Mouse (Mus musculus): ENCODE results near the gene Gm10718.
"Not testable (repeated sequence)": the region's sequence is repeated elsewhere in the genome, so short reads cannot be mapped to it uniquely, and the experiment has no call there.

Gm10718 gene

GRCm38 (mm10) chr9:3023312-3023984, at the start of gene Gm10718:
Gene Gm10718, plus strand, starts transcription at chr9:3023547.
- peak; percentile 15 to 57 for DNase-seq (ENCODE audit: low spot score in 2 of 2)

DNA sequence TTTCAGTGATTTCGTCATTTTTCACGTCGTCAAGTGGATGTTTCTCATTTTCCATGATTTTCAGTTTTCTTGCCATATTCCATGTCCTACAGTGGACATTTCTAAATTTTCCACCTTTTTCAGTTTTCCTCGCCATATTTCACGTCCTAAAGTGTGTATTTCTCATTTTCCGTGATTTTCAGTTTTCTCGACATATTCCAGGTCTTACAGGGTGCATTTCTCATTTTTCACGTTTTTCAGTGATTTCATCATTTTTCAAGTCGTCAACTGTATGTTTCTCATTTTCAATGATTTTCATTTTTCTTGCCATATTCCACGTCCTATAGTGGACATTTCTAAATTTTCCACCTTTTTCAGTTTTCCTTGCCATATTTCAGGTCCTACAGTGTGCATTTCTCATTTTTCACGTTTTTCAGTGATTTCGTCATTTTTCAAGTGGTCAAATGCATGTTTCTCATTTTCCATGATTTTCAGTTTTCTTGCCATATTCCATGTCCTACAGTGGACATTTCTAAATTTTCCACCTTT, 22.8 kb upstream of the Gm10718 start, which contains the start of gene Gm10722:
Gene Gm10722 (plus strand): TSS at position 478 of the 528 bp plus-strand sequence.
- DNase-seq (ENCODE audit: low spot score in 2 of 2), result peak; percentile 9 to 18

DNA sequence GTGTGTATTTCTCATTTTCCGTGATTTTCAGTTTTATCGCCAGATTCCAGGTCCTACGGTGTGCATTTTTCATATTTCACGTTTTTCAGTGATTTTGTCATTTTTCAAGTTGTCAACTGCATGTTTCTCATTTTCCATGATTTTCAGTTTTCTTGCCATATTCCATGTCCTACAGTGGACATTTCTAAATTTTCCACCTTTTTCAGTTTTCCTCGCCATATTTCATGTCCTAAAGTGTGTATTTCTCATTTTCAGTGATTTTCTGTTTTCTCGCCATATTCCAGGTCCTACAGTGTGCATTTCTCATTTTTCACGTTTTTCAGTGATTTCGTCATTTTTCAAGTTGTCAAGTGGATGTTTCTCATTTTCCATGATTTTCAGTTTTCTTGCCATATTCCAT, 22.3 kb upstream of the Gm10718 start:
- DNase-seq (ENCODE audit: low spot score in 2 of 2), result peak in 1 of 2 experiments; percentile 12

DNA sequence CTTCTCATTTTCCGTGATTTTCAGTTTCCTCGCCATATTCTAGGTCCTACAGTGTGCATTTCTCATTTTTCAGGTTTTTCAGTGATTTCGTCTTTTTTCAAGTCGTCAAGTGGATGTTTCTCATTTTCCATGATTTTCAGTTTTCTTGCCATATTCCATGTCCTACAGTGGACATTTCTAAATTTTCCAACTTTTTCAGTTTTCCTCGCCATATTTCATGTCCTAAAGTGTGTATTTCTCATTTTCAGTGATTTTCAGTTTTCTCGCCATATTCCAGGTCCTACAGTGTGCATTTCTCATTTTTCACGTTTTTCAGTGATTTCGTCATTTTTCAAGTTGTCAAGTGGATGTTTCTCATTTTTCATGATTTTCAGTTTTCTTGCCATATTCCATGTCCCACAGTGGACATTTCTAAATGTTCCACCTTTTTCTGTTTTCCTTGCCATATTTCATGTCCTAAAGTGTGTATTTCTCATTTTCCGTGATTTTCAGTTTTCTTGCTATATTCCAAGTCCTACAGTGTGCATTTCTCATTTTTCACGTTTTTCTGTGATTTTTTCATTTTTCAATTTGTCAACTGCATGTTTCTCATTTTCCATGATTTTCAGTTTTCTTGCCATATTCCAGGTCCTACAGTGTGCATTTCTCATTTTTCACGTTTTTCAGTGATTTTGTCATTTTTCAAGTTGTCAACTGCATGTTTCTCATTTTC, 21.2 kb upstream of the Gm10718 start:
- peak; percentile 87 to 99 for DNase-seq (ENCODE audit: low spot score in 2 of 2)

- DNase-seq (ENCODE audit: low spot score in 2 of 2), result not testable (repeated sequence)
Measured at GRCm38 (mm10) chr9:3002794-3003396, 20.5 kb upstream of the Gm10718 start, which contains the start of gene Gm11168. Gene Gm11168, plus strand, starts transcription at chr9:3003346.

DNA sequence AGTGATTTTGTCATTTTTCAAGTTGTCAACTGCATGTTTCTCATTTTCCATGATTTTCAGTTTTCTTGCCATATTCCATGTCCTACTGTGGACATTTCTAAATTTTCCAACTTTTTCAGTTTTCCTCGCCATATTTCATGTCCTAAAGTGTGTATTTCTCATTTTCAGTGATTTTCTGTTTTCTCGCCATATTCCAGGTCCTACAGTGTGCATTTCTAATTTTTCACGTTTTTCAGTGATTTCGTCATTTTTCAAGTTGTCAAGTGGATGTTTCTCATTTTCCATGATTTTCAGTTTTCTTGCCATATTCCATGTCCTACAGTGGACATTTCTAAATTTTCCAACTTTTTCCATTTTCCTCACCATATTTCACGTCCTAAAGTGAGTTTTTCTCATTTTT, 17.2 kb upstream of the Gm10718 start:
- not testable (repeated sequence) for DNase-seq (ENCODE audit: low spot score in 2 of 2)

- peak; percentile 98 to 99 for DNase-seq (ENCODE audit: low spot score in 2 of 2)
Measured at GRCm38 (mm10) chr9:3006636-3007035, 16.7 kb upstream of the Gm10718 start.

DNA sequence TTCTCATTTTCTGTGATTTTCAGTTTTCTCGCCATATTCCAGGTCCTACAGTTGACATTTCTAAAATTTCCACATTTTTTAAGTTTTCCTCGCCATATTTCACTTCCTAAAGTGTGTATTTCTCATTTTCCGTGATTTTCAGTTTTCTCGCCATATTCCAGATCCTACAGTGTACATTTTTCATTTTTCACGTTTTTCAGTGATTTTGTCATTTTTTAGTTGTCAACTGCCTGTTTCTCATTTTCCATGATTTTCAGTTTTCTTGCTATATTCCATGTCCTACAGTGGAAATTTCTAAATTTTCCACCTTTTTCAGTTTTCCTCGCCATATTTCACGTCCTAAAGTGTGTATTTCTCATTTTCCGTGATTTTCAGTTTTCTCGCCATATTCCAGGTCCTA, 16.1 kb upstream of the Gm10718 start:
- not testable (repeated sequence) for DNase-seq (ENCODE audit: low spot score in 2 of 2)

GRCm38 (mm10) chr9:3009331-3009730, 14.0 kb upstream of the Gm10718 start:
- DNase-seq (ENCODE audit: low spot score in 2 of 2), result not testable (repeated sequence)

DNA sequence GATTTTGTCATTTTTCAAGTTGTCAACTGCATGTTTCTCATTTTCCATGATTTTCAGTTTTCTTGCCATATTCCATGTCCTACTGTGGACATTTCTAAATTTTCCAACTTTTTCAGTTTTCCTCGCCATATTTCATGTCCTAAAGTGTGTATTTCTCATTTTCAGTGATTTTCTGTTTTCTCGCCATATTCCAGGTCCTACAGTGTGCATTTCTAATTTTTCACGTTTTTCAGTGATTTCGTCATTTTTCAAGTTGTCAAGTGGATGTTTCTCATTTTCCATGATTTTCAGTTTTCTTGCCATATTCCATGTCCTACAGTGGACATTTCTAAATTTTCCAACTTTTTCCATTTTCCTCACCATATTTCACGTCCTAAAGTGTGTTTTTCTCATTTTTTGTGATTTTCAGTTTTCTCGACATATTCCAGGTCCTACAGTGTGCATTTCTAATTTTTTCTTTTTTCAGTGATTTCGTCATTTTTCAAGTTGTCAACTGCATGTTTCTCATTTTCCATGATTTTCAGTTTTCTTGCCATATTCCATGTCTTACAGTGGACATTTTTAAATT, 11.2 kb upstream of the Gm10718 start:
- not testable (repeated sequence) for DNase-seq (ENCODE audit: low spot score in 2 of 2)

DNA sequence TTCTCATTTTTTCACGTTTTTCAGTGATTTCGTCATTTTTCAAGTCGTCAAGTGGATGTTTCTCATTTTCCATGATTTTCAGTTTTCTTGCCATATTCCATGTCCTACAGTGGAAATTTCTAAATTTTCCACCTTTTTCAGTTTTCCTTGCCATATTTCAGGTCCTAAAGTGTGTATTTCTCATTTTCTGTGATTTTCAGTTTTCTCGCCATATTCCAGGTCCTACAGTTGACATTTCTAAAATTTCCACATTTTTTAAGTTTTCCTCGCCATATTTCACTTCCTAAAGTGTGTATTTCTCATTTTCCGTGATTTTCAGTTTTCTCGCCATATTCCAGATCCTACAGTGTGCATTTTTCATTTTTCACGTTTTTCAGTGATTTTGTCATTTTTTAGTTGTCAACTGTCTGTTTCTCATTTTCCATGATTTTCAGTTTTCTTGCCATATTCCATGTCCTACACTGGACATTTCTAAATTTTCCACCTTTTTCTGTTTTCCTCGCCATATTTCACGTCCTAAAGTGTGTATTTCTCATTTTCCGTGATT, 10.5 kb upstream of the Gm10718 start, which contains the start of gene Gm10721:
Gene Gm10721 (plus strand): TSS at position 408 of the 547 bp plus-strand sequence.
- DNase-seq (ENCODE audit: low spot score in 2 of 2), result not testable (repeated sequence)

DNA sequence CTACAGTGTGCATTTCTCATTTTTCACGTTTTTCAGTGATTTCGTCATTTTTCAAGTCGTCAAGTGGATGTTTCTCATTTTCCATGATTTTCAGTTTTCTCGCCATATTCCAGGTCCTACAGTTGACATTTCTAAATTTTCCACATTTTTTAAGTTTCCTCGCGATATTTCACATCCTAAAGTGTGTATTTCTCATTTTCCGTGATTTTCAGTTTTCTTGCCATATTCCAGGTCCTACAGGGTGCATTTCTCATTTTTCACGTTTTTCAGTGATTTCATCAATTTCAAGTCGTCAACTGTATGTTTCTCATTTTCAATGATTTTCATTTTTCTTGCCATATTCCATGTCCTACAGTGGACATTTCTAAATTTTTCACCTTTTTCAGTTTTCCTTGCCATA, 8.0 kb upstream of the Gm10718 start, which contains the start of gene Gm10720:
Gene Gm10720 (plus strand): TSS at position 301 of the 400 bp plus-strand sequence.
- DNase-seq (ENCODE audit: low spot score in 2 of 2), result not testable (repeated sequence)

GRCm38 (mm10) chr9:3015896-3016295, 7.5 kb upstream of the Gm10718 start:
- not testable (repeated sequence) for DNase-seq (ENCODE audit: low spot score in 2 of 2)

- not testable (repeated sequence) for DNase-seq (ENCODE audit: low spot score in 2 of 2)
Measured at GRCm38 (mm10) chr9:3017108-3017507, 6.2 kb upstream of the Gm10718 start, which contains the start of gene Gm10719. Gene Gm10719, plus strand, starts transcription at chr9:3017408.

GRCm38 (mm10) chr9:3018944-3019343, 4.4 kb upstream of the Gm10718 start:
- DNase-seq (ENCODE audit: low spot score in 2 of 2), result peak in 1 of 2 experiments; percentile 5

DNA sequence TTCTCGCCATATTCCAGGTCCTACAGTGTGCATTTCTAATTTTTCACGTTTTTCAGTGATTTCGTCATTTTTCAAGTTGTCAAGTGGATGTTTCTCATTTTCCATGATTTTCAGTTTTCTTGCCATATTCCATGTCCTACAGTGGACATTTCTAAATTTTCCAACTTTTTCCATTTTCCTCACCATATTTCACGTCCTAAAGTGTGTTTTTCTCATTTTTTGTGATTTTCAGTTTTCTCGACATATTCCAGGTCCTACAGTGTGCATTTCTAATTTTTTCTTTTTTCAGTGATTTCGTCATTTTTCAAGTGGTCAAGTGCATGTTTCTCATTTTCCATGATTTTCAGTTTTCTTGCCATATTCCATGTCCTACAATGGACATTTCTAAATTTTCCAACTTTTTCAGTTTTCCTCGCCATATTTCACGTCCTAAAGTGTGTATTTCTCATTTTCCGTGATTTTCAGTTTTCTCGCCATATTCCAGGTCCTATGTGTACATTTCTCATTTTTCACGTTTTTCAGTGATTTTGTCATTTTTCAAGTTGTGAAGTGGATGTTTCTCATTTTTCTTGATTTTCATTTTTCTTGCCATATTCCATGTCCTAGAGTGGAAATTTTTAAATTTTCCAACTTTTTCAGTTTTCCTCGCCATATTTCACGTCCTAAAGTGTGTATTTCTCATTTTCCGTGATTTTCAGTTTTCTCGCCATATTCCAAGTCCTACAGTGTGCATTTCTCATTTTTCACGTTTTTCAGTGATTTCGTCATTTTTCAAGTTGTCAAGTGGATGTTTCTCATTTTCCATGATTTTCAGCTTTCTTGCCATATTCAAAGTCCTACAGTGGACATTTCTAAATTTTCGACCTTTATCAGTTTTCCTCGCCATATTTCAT, 3.3 kb upstream of the Gm10718 start:
- peak; percentile 3 to 36 for DNase-seq (ENCODE audit: low spot score in 2 of 2)

DNA sequence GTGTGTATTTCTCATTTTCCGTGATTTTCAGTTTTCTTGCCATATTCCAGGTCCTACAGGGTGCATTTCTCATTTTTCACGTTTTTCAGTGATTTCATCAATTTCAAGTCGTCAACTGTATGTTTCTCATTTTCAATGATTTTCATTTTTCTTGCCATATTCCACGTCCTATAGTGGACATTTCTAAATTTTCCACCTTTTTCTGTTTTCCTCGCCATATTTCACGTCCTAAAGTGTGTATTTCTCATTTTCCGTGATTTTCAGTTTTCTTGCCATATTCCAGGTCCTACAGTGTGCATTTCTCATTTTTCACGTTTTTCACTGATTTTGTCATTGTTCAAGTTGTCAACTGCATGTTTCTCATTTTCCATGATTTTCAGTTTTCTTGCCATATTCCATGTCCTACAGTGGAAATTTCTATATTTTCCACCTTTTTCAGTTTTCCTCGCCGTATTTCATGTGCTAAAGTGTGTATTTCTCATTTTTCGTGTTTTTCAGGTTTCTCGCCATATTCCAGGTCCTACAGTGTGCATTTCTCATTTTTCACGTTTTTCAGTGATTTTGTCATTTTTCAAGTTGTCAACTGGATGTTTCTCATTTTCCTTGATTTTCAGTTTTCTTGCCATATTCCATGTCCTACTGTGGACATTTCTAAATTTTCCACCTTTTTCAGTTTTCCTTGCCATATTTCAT, 885 bp upstream of the Gm10718 start:
- DNase-seq (ENCODE audit: low spot score in 2 of 2), result peak; percentile 48 to 60

DNA sequence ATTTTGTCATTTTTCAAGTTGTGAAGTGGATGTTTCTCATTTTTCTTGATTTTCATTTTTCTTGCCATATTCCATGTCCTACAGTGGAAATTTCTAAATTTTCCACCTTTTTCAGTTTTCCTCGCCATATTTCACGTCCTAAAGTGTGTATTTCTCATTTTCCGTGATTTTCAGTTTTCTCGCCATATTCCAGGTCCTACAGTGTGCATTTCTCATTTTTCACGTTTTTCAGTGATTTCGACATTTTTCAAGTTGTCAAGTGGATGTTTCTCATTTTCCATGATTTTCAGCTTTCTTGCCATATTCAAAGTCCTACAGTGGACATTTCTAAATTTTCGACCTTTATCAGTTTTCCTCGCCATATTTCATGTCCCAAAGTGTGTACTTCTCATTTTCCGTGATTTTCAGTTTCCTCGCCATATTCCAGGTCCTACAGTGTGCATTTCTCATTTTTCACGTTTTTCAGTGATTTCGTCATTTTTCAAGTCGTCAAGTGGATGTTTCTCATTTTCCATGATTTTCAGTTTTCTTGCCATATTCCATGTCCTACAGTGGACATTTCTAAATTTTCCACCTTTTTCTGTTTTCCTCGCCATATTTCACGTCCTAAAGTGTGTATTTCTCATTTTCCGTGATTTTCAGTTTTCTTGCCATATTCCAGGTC, 770 bp downstream of the Gm10718 start:
- peak; percentile 100 for DNase-seq (ENCODE audit: low spot score in 2 of 2)

DNA sequence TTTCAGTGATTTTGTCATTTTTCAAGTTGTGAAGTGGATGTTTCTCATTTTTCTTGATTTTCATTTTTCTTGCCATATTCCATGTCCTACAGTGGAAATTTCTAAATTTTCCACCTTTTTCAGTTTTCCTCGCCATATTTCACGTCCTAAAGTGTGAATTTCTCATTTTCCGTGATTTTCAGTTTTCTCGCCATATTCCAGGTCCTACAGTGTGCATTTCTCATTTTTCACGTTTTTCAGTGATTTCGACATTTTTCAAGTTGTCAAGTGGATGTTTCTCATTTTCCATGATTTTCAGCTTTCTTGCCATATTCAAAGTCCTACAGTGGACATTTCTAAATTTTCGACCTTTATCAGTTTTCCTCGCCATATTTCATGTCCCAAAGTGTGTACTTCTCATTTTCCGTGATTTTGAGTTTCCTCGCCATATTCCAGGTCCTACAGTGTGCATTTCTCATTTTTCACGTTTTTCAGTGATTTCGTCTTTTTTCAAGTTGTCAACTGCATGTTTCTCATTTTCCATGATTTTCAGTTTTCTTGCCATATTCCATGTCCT, 1.6 kb downstream of the Gm10718 start, which contains the start of gene Gm10717:
Gene Gm10717 (plus strand): TSS at position 506 of the 556 bp plus-strand sequence.
- DNase-seq (ENCODE audit: low spot score in 2 of 2), result peak in 1 of 2 experiments; percentile 29

All from frontal cortex, postnatal 36 days (tissue).